Mouse (Mus musculus): ENCODE measurements around the gene Olfr1535. TPM values are rescaled to one million over a fixed set of nuclear protein-coding genes. Genes with fewer than 3 reads are reported as not detected.

The Olfr1535 gene
- not detected for total RNA-seq (2021)
- long read RNA-seq, experiment 1, result 0 reads
- long read RNA-seq, experiment 2, result 0 reads

GRCm38 (mm10) chr13:21559793-21560192, at the start of gene Olfr1535:
TSS of gene Olfr1535 (minus strand) at chr13:21559893.
- DNase-seq (ENCODE audit: low spot score in 2 of 2), result no peak

GRCm38 (mm10) chr13:21591618-21592017, 31.9 kb upstream of the Olfr1535 start:
- intact Hi-C loops (cut with DNase I), result no loop called here
- DNase-seq (ENCODE audit: low spot score in 2 of 2), result no peak

More at GRCm38 (mm10) chr13:21559793-21560192, at the start of gene Olfr1535:
- intact Hi-C loops (cut with DNase I), result no loop called here

GRCm38 (mm10) chr13:21581659-21582058, 22.0 kb upstream of the Olfr1535 start, which contains the start of gene Olfr1364:
TSS of gene Olfr1364 (minus strand) at chr13:21581759.
- no peak for DNase-seq (ENCODE audit: low spot score in 2 of 2)
- intact Hi-C loops (cut with DNase I), result no loop called here

GRCm38 (mm10) chr13:21550416-21551110, 9.1 kb downstream of the Olfr1535 start:
- intact Hi-C loops (cut with DNase I), result no loop called here

DNA sequence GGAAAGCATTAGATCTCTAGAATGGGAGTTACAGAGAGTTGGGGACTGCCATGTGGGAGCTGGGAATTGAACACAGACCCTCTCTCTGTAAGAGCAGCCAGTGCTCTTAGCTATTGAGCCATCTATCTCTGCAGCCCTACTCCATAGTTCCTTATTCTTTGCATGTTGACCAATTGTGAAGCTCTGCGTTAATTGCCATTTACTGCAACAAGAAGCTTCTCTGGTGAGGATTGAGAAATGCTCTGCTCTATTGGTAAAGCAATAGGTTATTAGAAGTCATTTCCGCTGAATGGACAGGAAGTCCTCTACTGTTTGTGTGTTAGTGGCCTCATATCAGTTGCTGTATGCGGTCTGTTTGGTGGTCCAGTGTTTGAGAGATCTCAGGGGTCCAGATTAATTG, 10.2 kb downstream of the Olfr1535 start:
- DNase-seq (ENCODE audit: low spot score in 2 of 2), result no peak
- intact Hi-C loops (cut with DNase I), result no loop called here

More at GRCm38 (mm10) chr13:21550416-21551110, 9.1 kb downstream of the Olfr1535 start:
- DNase-seq (ENCODE audit: low spot score in 2 of 2), result no peak

GRCm38 (mm10) chr13:21542708-21543107, 17.0 kb downstream of the Olfr1535 start, which contains the start of gene Olfr1366:
TSS of gene Olfr1366 (minus strand) at chr13:21542808.
- no peak for DNase-seq (ENCODE audit: low spot score in 2 of 2)
- intact Hi-C loops (cut with DNase I), result no loop called here

DNA sequence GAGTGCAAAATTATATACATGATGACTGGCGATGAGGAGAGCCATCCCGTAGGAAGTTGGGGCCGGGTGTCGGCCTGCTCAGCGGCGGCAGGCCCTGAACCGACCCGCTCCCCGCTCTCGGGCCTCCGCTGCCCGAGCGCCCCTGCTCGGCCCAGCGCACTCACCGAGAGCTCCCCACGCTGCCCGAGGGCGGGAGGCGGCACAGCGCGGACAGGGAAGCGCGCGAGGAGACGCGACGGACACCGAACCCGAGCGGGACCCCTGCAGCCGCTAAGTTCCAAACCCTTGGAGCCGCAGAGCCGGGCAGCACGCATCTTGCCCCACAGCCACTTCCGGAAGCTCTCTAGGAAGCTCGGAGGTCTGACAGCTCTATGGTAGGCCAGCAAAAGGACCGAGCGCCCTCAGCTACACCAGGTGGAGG, 28.9 kb downstream of the Olfr1535 start, which contains the start of gene Zkscan8:
Gene Zkscan8 (minus strand): TSS at position 340 of the 421 bp plus-strand sequence.
- intact Hi-C loops (cut with DNase I), result no loop called here
- DNase-seq (ENCODE audit: low spot score in 2 of 2), result peak; percentile 82 to 83

GRCm38 (mm10) chr13:21530136-21530535, 29.6 kb downstream of the Olfr1535 start:
- intact Hi-C loops (cut with DNase I), result no loop called here
- DNase-seq (ENCODE audit: low spot score in 2 of 2), result no peak

GRCm38 (mm10) chr13:21506221-21506649, 53.5 kb downstream of the Olfr1535 start:
- intact Hi-C loops (cut with DNase I), result no loop called here
- peak; percentile 74 to 75 for DNase-seq (ENCODE audit: low spot score in 2 of 2)

Other genes starting within 250 kb of the Olfr1535 start
- under 1 TPM in 1 of 2 experiments, not detected in 1; 0.30 TPM for gene Gpx6, start 247.8 kb downstream of the Olfr1535 start, total RNA-seq (2021)
- not detected for gene Olfr1367, start 213.0 kb downstream of the Olfr1535 start, total RNA-seq (2021)
- 1 to 10 TPM; 6.9 to 7.7 TPM for gene Zscan12, start 197.1 kb downstream of the Olfr1535 start, total RNA-seq (2021)
- 10 to 100 TPM; 38.3 to 40.1 TPM for gene Zkscan3, start 157.1 kb downstream of the Olfr1535 start, total RNA-seq (2021)
- 1 to 10 TPM; 1.3 to 1.8 TPM for gene Pgbd1, start 118.8 kb downstream of the Olfr1535 start, total RNA-seq (2021)
- gene Zscan26, start 106.2 kb downstream of the Olfr1535 start, total RNA-seq (2021), result 10 to 100 TPM; 33.9 to 39.7 TPM
- gene Nkapl, start 91.4 kb downstream of the Olfr1535 start, total RNA-seq (2021), result 1 to 10 TPM in 1 of 2 experiments, under 1 TPM in 1; 0.76 to 1.3 TPM
- gene Zkscan4, start 81.0 kb downstream of the Olfr1535 start, total RNA-seq (2021), result 1 to 10 TPM; 7.2 to 7.3 TPM
- not detected for gene Gm10065, start 80.5 kb downstream of the Olfr1535 start, total RNA-seq (2021)
- 10 to 100 TPM; 18.1 to 19.7 TPM for gene AK157302, start 64.7 kb downstream of the Olfr1535 start, total RNA-seq (2021)
- gene Gm11273, start 58.5 kb downstream of the Olfr1535 start, total RNA-seq (2021), result 10 to 100 TPM; 59.6 to 63.4 TPM
- gene Zkscan8, start 28.8 kb downstream of the Olfr1535 start, total RNA-seq (2021), result 10 to 100 TPM; 12.7 to 13.2 TPM
- gene Olfr1366, start 17.1 kb downstream of the Olfr1535 start, total RNA-seq (2021), result not detected
- not detected for gene Olfr1364, start 21.9 kb upstream of the Olfr1535 start, total RNA-seq (2021)
- gene Olfr1362, start 54.1 kb upstream of the Olfr1535 start, total RNA-seq (2021), result not detected
- gene Olfr11, start 82.6 kb upstream of the Olfr1535 start, total RNA-seq (2021), result not detected
- gene Olfr1361, start 103.5 kb upstream of the Olfr1535 start, total RNA-seq (2021), result not detected
- gene Olfr1360, start 117.5 kb upstream of the Olfr1535 start, total RNA-seq (2021), result not detected
- gene Olfr1359, start 138.2 kb upstream of the Olfr1535 start, total RNA-seq (2021), result not detected
- 10 to 100 TPM; 37.3 to 37.9 TPM for gene Hist1h2bl, start 156.2 kb upstream of the Olfr1535 start, total RNA-seq (2021)
- 10 to 100 TPM; 17.2 to 25.6 TPM for gene Hist1h2ai, start 156.5 kb upstream of the Olfr1535 start, total RNA-seq (2021)
- 10 to 100 TPM; 46.6 to 56.8 TPM for gene Hist1h3h, start 157.8 kb upstream of the Olfr1535 start, total RNA-seq (2021)
- gene Hist1h2bm, start 162.2 kb upstream of the Olfr1535 start, total RNA-seq (2021), result 1 to 10 TPM; 4.9 to 7.8 TPM
- gene Hist1h4j, start 175.2 kb upstream of the Olfr1535 start, total RNA-seq (2021), result 10 to 100 TPM; 15.4 to 16.2 TPM
- gene Hist1h4k, start 190.6 kb upstream of the Olfr1535 start, total RNA-seq (2021), result 100 to 1,000 TPM; 311 to 320 TPM
- gene Hist1h2ak, start 193.9 kb upstream of the Olfr1535 start, total RNA-seq (2021), result 10 to 100 TPM; 13.2 to 15.7 TPM
- 10 to 100 TPM in 1 of 2 experiments, 1 to 10 TPM in 1; 9.6 to 16.1 TPM for gene Hist1h2bn, start 194.2 kb upstream of the Olfr1535 start, total RNA-seq (2021)
- gene Hist1h1b, start 220.7 kb upstream of the Olfr1535 start, total RNA-seq (2021), result 10 to 100 TPM in 1 of 2 experiments, 1 to 10 TPM in 1; 7.6 to 10.5 TPM
- 10 to 100 TPM; 51.4 to 75.0 TPM for gene Hist1h3i, start 223.5 kb upstream of the Olfr1535 start, total RNA-seq (2021)
- 1 to 10 TPM; 2.5 to 6.9 TPM for gene Hist1h2an, start 227.3 kb upstream of the Olfr1535 start, total RNA-seq (2021)
- gene Hist1h2bp, start 227.6 kb upstream of the Olfr1535 start, total RNA-seq (2021), result 10 to 100 TPM in 1 of 2 experiments, 1 to 10 TPM in 1; 6.7 to 11.2 TPM